Mouse (Mus musculus): ENCODE measurements around the gene Rpl41. TPM values are rescaled to one million over a fixed set of nuclear protein-coding genes. Genes with fewer than 3 reads are reported as not detected.

Rpl41 gene
- 2,375 and 2,760 TPM in 2 replicates for polyA plus RNA-seq (2014; fragmentation: Nextera tagmentation; extraction: Ambion mirVana)

- peak within 1 kb of the TSS; percentile 83 for H3K4me2 ChIP-seq (ENCODE audit: low read length)
- peaks cover 8% of the 10 kb centered on the region for H3K4me1 ChIP-seq (ENCODE audit: control insufficient read depth, insufficient read depth, low read length)
- peak within 1 kb of the TSS; percentile 96 for H3K27ac ChIP-seq (replicated peaks; ENCODE audit: low read depth, low read length)
- H3K27me3 ChIP-seq (ENCODE audit: control insufficient read depth, insufficient read depth, low read length), result no peaks in the 10 kb centered on the region
- WGBS, result under 1% methylated on average over 31 of the region's 31 CpGs
- ATAC-seq (ENCODE audit: low FRiP score, low TSS enrichment), result peak; percentile 91
- H3K9ac ChIP-seq (replicated peaks; ENCODE audit: low read length), result peak within 1 kb of the TSS; percentile 92
- peak within 1 kb of the TSS; percentile 73 for H3K4me3 ChIP-seq (replicated peaks; ENCODE audit: low read depth, low read length)
- H3K9me3 ChIP-seq (ENCODE audit: control insufficient read depth, low read length), result no peaks in the 10 kb centered on the region
- DNase-seq, result peak; percentile 98
- peaks cover 15% of the 10 kb centered on the region for H3K36me3 ChIP-seq (ENCODE audit: control insufficient read depth, insufficient read depth, low read length)
Measured at GRCm38 (mm10) chr10:128548947-128549681, at the start of gene Rpl41. Gene Rpl41, minus strand, starts transcription at chr10:128549305.

GRCm38 (mm10) chr10:128598476-128598875 lies 49.4 kb upstream of the Rpl41 start:
- H3K4me3 ChIP-seq (replicated peaks; ENCODE audit: low read depth, low read length), result no peak overlapping the region
- no peaks in the 10 kb centered on the region for H3K27me3 ChIP-seq (ENCODE audit: control insufficient read depth, insufficient read depth, low read length)
- no peaks in the 10 kb centered on the region for H3K9me3 ChIP-seq (ENCODE audit: control insufficient read depth, low read length)
- no peak for DNase-seq
- no peak overlapping the region for H3K27ac ChIP-seq (replicated peaks; ENCODE audit: low read depth, low read length)
- H3K4me1 ChIP-seq (ENCODE audit: control insufficient read depth, insufficient read depth, low read length), result no peaks in the 10 kb centered on the region
- H3K9ac ChIP-seq (replicated peaks; ENCODE audit: low read length), result no peak overlapping the region
- no peaks in the 10 kb centered on the region for H3K36me3 ChIP-seq (ENCODE audit: control insufficient read depth, insufficient read depth, low read length)
- ATAC-seq (ENCODE audit: low FRiP score, low TSS enrichment), result no peak
- no peak overlapping the region for H3K4me2 ChIP-seq (ENCODE audit: low read length)
- 84% methylated on average over 2 of the region's 2 CpGs for WGBS

- Histone ChIP-seq H3K4me2 (ENCODE audit: low read length) (no peak overlapping the region), H3K4me3 (replicated peaks; ENCODE audit: low read depth, low read length) (no peak overlapping the region), H3K9ac (replicated peaks; ENCODE audit: low read length) (no peak overlapping the region), H3K4me1 (ENCODE audit: control insufficient read depth, insufficient read depth, low read length) (peaks cover 9% of the 10 kb centered on the region), H3K27me3 (ENCODE audit: control insufficient read depth, insufficient read depth, low read length) (peaks cover 24% of the 10 kb centered on the region), H3K9me3 (ENCODE audit: control insufficient read depth, low read length) (no peaks in the 10 kb centered on the region), H3K36me3 (ENCODE audit: control insufficient read depth, insufficient read depth, low read length) (no peaks in the 10 kb centered on the region), H3K27ac (replicated peaks; ENCODE audit: low read depth, low read length) (no peak overlapping the region)
- WGBS, result 81% methylated on average over 5 of the region's 5 CpGs
- ATAC-seq (ENCODE audit: low FRiP score, low TSS enrichment), result no peak
- no peak for DNase-seq
Measured at GRCm38 (mm10) chr10:128592797-128593196, 43.7 kb upstream of the Rpl41 start.

GRCm38 (mm10) chr10:128591436-128591835 lies 42.3 kb upstream of the Rpl41 start:
- Histone ChIP-seq H3K27ac (replicated peaks; ENCODE audit: low read depth, low read length) (no peak overlapping the region), H3K4me2 (ENCODE audit: low read length) (no peak overlapping the region), H3K4me1 (ENCODE audit: control insufficient read depth, insufficient read depth, low read length) (peaks cover 9% of the 10 kb centered on the region), H3K36me3 (ENCODE audit: control insufficient read depth, insufficient read depth, low read length) (no peaks in the 10 kb centered on the region), H3K27me3 (ENCODE audit: control insufficient read depth, insufficient read depth, low read length) (peaks cover 31% of the 10 kb centered on the region), H3K9ac (replicated peaks; ENCODE audit: low read length) (no peak overlapping the region), H3K4me3 (replicated peaks; ENCODE audit: low read depth, low read length) (no peak overlapping the region), H3K9me3 (ENCODE audit: control insufficient read depth, low read length) (no peaks in the 10 kb centered on the region)
- DNase-seq (no peak), ATAC-seq (ENCODE audit: low FRiP score, low TSS enrichment) (no peak)
- WGBS, result 88% methylated on average over 6 of the region's 6 CpGs

- Histone ChIP-seq H3K27ac (replicated peaks; ENCODE audit: low read depth, low read length) (no peak overlapping the region), H3K4me3 (replicated peaks; ENCODE audit: low read depth, low read length) (peak overlapping the region; percentile 56), H3K27me3 (ENCODE audit: control insufficient read depth, insufficient read depth, low read length) (peaks cover 34% of the 10 kb centered on the region), H3K9ac (replicated peaks; ENCODE audit: low read length) (peak overlapping the region; percentile 48), H3K36me3 (ENCODE audit: control insufficient read depth, insufficient read depth, low read length) (no peaks in the 10 kb centered on the region), H3K4me1 (ENCODE audit: control insufficient read depth, insufficient read depth, low read length) (peaks cover 9% of the 10 kb centered on the region), H3K4me2 (ENCODE audit: low read length) (peak overlapping the region; percentile 97), H3K9me3 (ENCODE audit: control insufficient read depth, low read length) (no peaks in the 10 kb centered on the region)
- WGBS, result under 1% methylated on average over 43 of the region's 43 CpGs
- peak; percentile 62 for ATAC-seq (ENCODE audit: low FRiP score, low TSS enrichment)
- peak; percentile 87 for DNase-seq
Measured at GRCm38 (mm10) chr10:128590193-128590690, 41.1 kb upstream of the Rpl41 start.

- H3K4me3 ChIP-seq (replicated peaks; ENCODE audit: low read depth, low read length), result peak within 1 kb of the TSS; percentile 56
- no peak within 1 kb of the TSS for H3K27ac ChIP-seq (replicated peaks; ENCODE audit: low read depth, low read length)
- H3K9me3 ChIP-seq (ENCODE audit: control insufficient read depth, low read length), result no peaks in the 10 kb centered on the region
- H3K4me1 ChIP-seq (ENCODE audit: control insufficient read depth, insufficient read depth, low read length), result peaks cover 9% of the 10 kb centered on the region
- peak within 1 kb of the TSS; percentile 97 for H3K4me2 ChIP-seq (ENCODE audit: low read length)
- H3K9ac ChIP-seq (replicated peaks; ENCODE audit: low read length), result peak within 1 kb of the TSS; percentile 48
- ATAC-seq (ENCODE audit: low FRiP score, low TSS enrichment), result peak; percentile 41; the same call in 1 of the 2 replicates
- DNase-seq, result peak; percentile 60
- peaks cover 34% of the 10 kb centered on the region for H3K27me3 ChIP-seq (ENCODE audit: control insufficient read depth, insufficient read depth, low read length)
- no peaks in the 10 kb centered on the region for H3K36me3 ChIP-seq (ENCODE audit: control insufficient read depth, insufficient read depth, low read length)
- WGBS, result under 1% methylated on average over 43 of the region's 43 CpGs
Measured at GRCm38 (mm10) chr10:128589464-128590192, 40.5 kb upstream of the Rpl41 start, which contains the start of gene Erbb3. Gene Erbb3, minus strand, starts transcription at chr10:128589652.

- H3K27me3 ChIP-seq (ENCODE audit: control insufficient read depth, insufficient read depth, low read length), result peaks cover 34% of the 10 kb centered on the region
- WGBS, result 4% methylated on average over 23 of the region's 23 CpGs
Measured at GRCm38 (mm10) chr10:128588775-128589463, 39.8 kb upstream of the Rpl41 start.

GRCm38 (mm10) chr10:128588136-128588535 lies 39.0 kb upstream of the Rpl41 start:
- peaks cover 34% of the 10 kb centered on the region for H3K27me3 ChIP-seq (ENCODE audit: control insufficient read depth, insufficient read depth, low read length)
- WGBS, result 43% methylated on average over 1 of the region's 1 CpGs
- DNase-seq (no peak), ATAC-seq (ENCODE audit: low FRiP score, low TSS enrichment) (no peak)
- no peaks in the 10 kb centered on the region for H3K36me3 ChIP-seq (ENCODE audit: control insufficient read depth, insufficient read depth, low read length)
- H3K4me2 ChIP-seq (ENCODE audit: low read length), result no peak overlapping the region
- H3K9me3 ChIP-seq (ENCODE audit: control insufficient read depth, low read length), result no peaks in the 10 kb centered on the region
- H3K9ac ChIP-seq (replicated peaks; ENCODE audit: low read length), result no peak overlapping the region
- no peak overlapping the region for H3K4me3 ChIP-seq (replicated peaks; ENCODE audit: low read depth, low read length)
- no peak overlapping the region for H3K27ac ChIP-seq (replicated peaks; ENCODE audit: low read depth, low read length)
- peaks cover 9% of the 10 kb centered on the region for H3K4me1 ChIP-seq (ENCODE audit: control insufficient read depth, insufficient read depth, low read length)

More at GRCm38 (mm10) chr10:128588775-128589463, 39.8 kb upstream of the Rpl41 start:
- ATAC-seq (ENCODE audit: low FRiP score, low TSS enrichment) (no peak), DNase-seq (no peak)
- Histone ChIP-seq H3K36me3 (ENCODE audit: control insufficient read depth, insufficient read depth, low read length) (no peaks in the 10 kb centered on the region), H3K4me2 (ENCODE audit: low read length) (peak overlapping the region; percentile 97), H3K9ac (replicated peaks; ENCODE audit: low read length) (peak overlapping the region; percentile 48; the same call in 1 of the 2 replicates), H3K4me1 (ENCODE audit: control insufficient read depth, insufficient read depth, low read length) (peaks cover 9% of the 10 kb centered on the region), H3K27ac (replicated peaks; ENCODE audit: low read depth, low read length) (no peak overlapping the region), H3K9me3 (ENCODE audit: control insufficient read depth, low read length) (no peaks in the 10 kb centered on the region), H3K4me3 (replicated peaks; ENCODE audit: low read depth, low read length) (peak overlapping the region; percentile 56)
